Mouse (Mus musculus): ENCODE measurements around the gene Vdac1. TPM values are rescaled to one million over a fixed set of nuclear protein-coding genes. Genes with fewer than 3 reads are reported as not detected.

Gene Vdac1
- polyA plus RNA-seq, 1 experiment from 2014 or later, result 355 TPM

GRCm38 (mm10) chr11:52358520-52358919 lies 2.1 kb upstream of the Vdac1 start:
- DNase-seq (ENCODE audit: low spot score) (peak; percentile 65), ATAC-seq (replicated peaks; ENCODE audit: low FRiP score, low read depth) (no peak)
- H3K36me3 ChIP-seq (ENCODE audit: insufficient read depth, low read length), result no peaks in the 10 kb centered on the region
- H3K27me3 ChIP-seq (ENCODE audit: insufficient read depth, low read length), result no peaks in the 10 kb centered on the region
- peaks cover 27% of the 10 kb centered on the region for H3K4me1 ChIP-seq (replicated peaks; ENCODE audit: insufficient read depth, low read length)
- H3K4me3 ChIP-seq (replicated peaks; ENCODE audit: low read depth, low read length), result no peak overlapping the region
- WGBS, result 28% methylated on average over 4 of the region's 4 CpGs
- peak overlapping the region; percentile 47; the same call in 1 of the 2 replicates for H3K27ac ChIP-seq
- no peak overlapping the region for H3K9ac ChIP-seq (ENCODE audit: low read depth, low read length)
- no peaks in the 10 kb centered on the region for H3K9me3 ChIP-seq (replicated peaks; ENCODE audit: low read length)
- peak overlapping the region; percentile 34; the same call in 1 of the 2 replicates for H3K4me2 ChIP-seq (ENCODE audit: low read length)
- no peak for TF ChIP-seq CTCF (IDR thresholded peaks at IDR 0.05; ENCODE audit: low read depth)

- no peak for DNase-seq (ENCODE audit: low spot score)
- H3K27me3 ChIP-seq (ENCODE audit: insufficient read depth, low read length), result no peaks in the 10 kb centered on the region
These were observed 782 bp upstream of the Vdac1 start for GRCm38 (mm10) chr11:52359686-52360470.

GRCm38 (mm10) chr11:52361287-52361921 lies 744 bp downstream of the Vdac1 start:
- DNase-seq (ENCODE audit: low spot score) (peak; percentile 73), ATAC-seq (replicated peaks; ENCODE audit: low FRiP score, low read depth) (peak; percentile 79)
- Histone ChIP-seq H3K4me3 (replicated peaks; ENCODE audit: low read depth, low read length) (peak overlapping the region; percentile 95), H3K9me3 (replicated peaks; ENCODE audit: low read length) (no peaks in the 10 kb centered on the region), H3K4me2 (ENCODE audit: low read length) (peak overlapping the region; percentile 77), H3K4me1 (replicated peaks; ENCODE audit: insufficient read depth, low read length) (peaks cover 38% of the 10 kb centered on the region), H3K27me3 (ENCODE audit: insufficient read depth, low read length) (no peaks in the 10 kb centered on the region), H3K9ac (ENCODE audit: low read depth, low read length) (peak overlapping the region; percentile 96), H3K36me3 (ENCODE audit: insufficient read depth, low read length) (no peaks in the 10 kb centered on the region), H3K27ac (peak overlapping the region; percentile 99)
- peak; percentile 13; the same call in 1 of the 2 replicates for TF ChIP-seq CTCF (IDR thresholded peaks at IDR 0.05; ENCODE audit: low read depth)
- under 1% methylated on average over 47 of the region's 47 CpGs for WGBS

More at GRCm38 (mm10) chr11:52359686-52360470, 782 bp upstream of the Vdac1 start:
- H3K4me3 ChIP-seq (replicated peaks; ENCODE audit: low read depth, low read length), result peak overlapping the region; percentile 95
- no peak; the same call in 1 of the 2 replicates for ATAC-seq (replicated peaks; ENCODE audit: low FRiP score, low read depth)
- no peak for TF ChIP-seq CTCF (IDR thresholded peaks at IDR 0.05; ENCODE audit: low read depth)
- H3K9me3 ChIP-seq (replicated peaks; ENCODE audit: low read length), result no peaks in the 10 kb centered on the region
- H3K4me1 ChIP-seq (replicated peaks; ENCODE audit: insufficient read depth, low read length), result peaks cover 34% of the 10 kb centered on the region
- H3K36me3 ChIP-seq (ENCODE audit: insufficient read depth, low read length), result no peaks in the 10 kb centered on the region
- H3K4me2 ChIP-seq (ENCODE audit: low read length), result peak overlapping the region; percentile 77
- 16% methylated on average over 22 of the region's 22 CpGs for WGBS
- H3K9ac ChIP-seq (ENCODE audit: low read depth, low read length), result peak overlapping the region; percentile 96
- H3K27ac ChIP-seq, result peak overlapping the region; percentile 99

GRCm38 (mm10) chr11:52364376-52364775 lies 3.7 kb downstream of the Vdac1 start:
- no peaks in the 10 kb centered on the region for H3K36me3 ChIP-seq (ENCODE audit: insufficient read depth, low read length)
- no peak overlapping the region for H3K27ac ChIP-seq
- no peak overlapping the region for H3K4me2 ChIP-seq (ENCODE audit: low read length)
- H3K9ac ChIP-seq (ENCODE audit: low read depth, low read length), result no peak overlapping the region
- no peaks in the 10 kb centered on the region for H3K27me3 ChIP-seq (ENCODE audit: insufficient read depth, low read length)
- no peak for TF ChIP-seq CTCF (IDR thresholded peaks at IDR 0.05; ENCODE audit: low read depth)
- DNase-seq (ENCODE audit: low spot score), result no peak
- no peaks in the 10 kb centered on the region for H3K9me3 ChIP-seq (replicated peaks; ENCODE audit: low read length)
- H3K4me3 ChIP-seq (replicated peaks; ENCODE audit: low read depth, low read length), result no peak overlapping the region
- peaks cover 42% of the 10 kb centered on the region for H3K4me1 ChIP-seq (replicated peaks; ENCODE audit: insufficient read depth, low read length)
- 68% methylated on average over 2 of the region's 2 CpGs for WGBS
- no peak for ATAC-seq (replicated peaks; ENCODE audit: low FRiP score, low read depth)

- H3K9me3 ChIP-seq (replicated peaks; ENCODE audit: low read length), result no peaks in the 10 kb centered on the region
- 0 out of 2 replicates have a peak overlapping the region, but pooled peaks have one; percentile 31 for H3K9ac ChIP-seq (ENCODE audit: low read depth, low read length)
- ATAC-seq (replicated peaks; ENCODE audit: low FRiP score, low read depth), result no peak
- no peak overlapping the region for H3K4me2 ChIP-seq (ENCODE audit: low read length)
- DNase-seq (ENCODE audit: low spot score), result no peak
- H3K27ac ChIP-seq, result peak overlapping the region; percentile 10; the same call in 1 of the 2 replicates
- 53% methylated on average over 1 of the region's 1 CpGs for WGBS
- H3K4me3 ChIP-seq (replicated peaks; ENCODE audit: low read depth, low read length), result no peak overlapping the region
- H3K36me3 ChIP-seq (ENCODE audit: insufficient read depth, low read length), result no peaks in the 10 kb centered on the region
- H3K4me1 ChIP-seq (replicated peaks; ENCODE audit: insufficient read depth, low read length), result peaks cover 36% of the 10 kb centered on the region
- no peaks in the 10 kb centered on the region for H3K27me3 ChIP-seq (ENCODE audit: insufficient read depth, low read length)
- no peak for TF ChIP-seq CTCF (IDR thresholded peaks at IDR 0.05; ENCODE audit: low read depth)
These were observed 4.5 kb downstream of the Vdac1 start for GRCm38 (mm10) chr11:52365143-52365542.

GRCm38 (mm10) chr11:52366358-52366757 lies 5.7 kb downstream of the Vdac1 start:
- H3K4me2 ChIP-seq (ENCODE audit: low read length), result no peak overlapping the region
- H3K4me1 ChIP-seq (replicated peaks; ENCODE audit: insufficient read depth, low read length), result peaks cover 32% of the 10 kb centered on the region
- H3K9me3 ChIP-seq (replicated peaks; ENCODE audit: low read length), result no peaks in the 10 kb centered on the region
- no peak for TF ChIP-seq CTCF (IDR thresholded peaks at IDR 0.05; ENCODE audit: low read depth)
- H3K9ac ChIP-seq (ENCODE audit: low read depth, low read length), result no peak overlapping the region
- DNase-seq (ENCODE audit: low spot score) (no peak), ATAC-seq (replicated peaks; ENCODE audit: low FRiP score, low read depth) (no peak)
- WGBS, result 92% methylated on average over 5 of the region's 5 CpGs
- no peaks in the 10 kb centered on the region for H3K36me3 ChIP-seq (ENCODE audit: insufficient read depth, low read length)
- H3K27me3 ChIP-seq (ENCODE audit: insufficient read depth, low read length), result no peaks in the 10 kb centered on the region
- H3K4me3 ChIP-seq (replicated peaks; ENCODE audit: low read depth, low read length), result no peak overlapping the region
- H3K27ac ChIP-seq, result no peak overlapping the region

Measured in kidney, postnatal 0 days (tissue).